Mouse (Mus musculus) urinary bladder, postnatal 25 days (tissue): ENCODE data around the gene L3mbtl2.

Source experiments
- DNase-seq: peaks from one replicate; pipeline ENCODE4 v3.0.0; 2022; ENCODE audit warnings: low spot score

Gene L3mbtl2

GRCm38 (mm10) chr15:81708991-81709390, 45.3 kb downstream of the L3mbtl2 start:
- no peak for DNase-seq

DNA sequence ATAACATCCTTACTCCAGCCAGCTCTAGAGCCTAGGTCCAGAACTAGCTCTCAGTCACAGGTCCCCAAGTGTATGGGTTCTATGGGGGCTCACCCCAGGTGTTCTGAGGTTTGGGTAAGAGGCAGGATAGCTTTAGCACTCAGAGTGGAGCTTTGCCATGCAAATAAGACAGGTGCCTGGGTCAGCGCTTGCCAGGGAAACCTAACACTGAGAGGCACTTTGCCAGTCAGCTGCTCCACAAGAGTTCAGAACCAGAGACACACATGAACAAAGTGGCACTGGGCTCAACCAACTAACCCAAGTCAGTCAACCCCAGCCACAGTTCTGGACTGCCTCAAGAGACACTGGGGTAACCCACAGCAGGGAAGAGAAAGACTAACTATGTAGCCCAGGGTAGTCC, 46.0 kb downstream of the L3mbtl2 start:
- no peak for DNase-seq

DNA sequence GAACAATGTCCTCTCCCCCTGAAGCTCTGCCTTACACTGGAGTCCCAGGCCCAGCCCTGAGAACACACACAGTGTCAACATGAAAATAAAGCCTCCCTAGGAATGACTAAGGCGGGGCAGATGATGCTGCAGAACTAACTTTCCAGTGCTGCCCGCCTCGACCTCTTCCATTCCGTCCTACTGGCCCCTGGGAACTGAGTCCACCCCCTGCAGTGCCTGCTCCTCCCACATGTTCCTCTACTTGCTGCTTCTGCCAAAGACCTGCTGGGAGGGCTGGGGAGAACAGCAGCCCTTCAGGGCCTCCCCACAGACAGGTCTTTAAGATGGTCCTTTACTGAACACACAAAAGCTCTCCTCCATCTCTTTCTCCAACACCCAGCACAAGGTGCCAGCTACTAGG, 47.1 kb downstream of the L3mbtl2 start:
- no peak for DNase-seq

DNA sequence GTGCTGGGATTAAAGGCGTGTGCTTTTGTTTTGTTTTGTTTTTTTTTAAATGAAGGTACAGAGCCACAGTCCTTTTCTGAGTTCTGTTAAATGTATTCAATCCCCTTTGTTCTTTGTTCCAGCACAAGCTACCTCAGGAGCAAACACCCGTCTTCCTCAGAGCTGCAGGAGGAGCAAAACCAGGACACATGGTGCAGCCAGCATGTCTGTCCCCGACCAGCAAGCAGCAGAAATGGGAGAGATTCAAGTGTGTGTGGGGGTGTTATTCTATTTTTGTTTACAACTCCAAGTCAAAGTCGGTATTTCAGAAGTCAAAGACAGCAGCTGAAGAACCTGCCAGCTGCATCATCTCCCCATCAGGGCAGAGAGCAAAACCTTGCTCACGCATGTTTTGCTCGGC, 50.1 kb downstream of the L3mbtl2 start:
- DNase-seq: no peak

DNA sequence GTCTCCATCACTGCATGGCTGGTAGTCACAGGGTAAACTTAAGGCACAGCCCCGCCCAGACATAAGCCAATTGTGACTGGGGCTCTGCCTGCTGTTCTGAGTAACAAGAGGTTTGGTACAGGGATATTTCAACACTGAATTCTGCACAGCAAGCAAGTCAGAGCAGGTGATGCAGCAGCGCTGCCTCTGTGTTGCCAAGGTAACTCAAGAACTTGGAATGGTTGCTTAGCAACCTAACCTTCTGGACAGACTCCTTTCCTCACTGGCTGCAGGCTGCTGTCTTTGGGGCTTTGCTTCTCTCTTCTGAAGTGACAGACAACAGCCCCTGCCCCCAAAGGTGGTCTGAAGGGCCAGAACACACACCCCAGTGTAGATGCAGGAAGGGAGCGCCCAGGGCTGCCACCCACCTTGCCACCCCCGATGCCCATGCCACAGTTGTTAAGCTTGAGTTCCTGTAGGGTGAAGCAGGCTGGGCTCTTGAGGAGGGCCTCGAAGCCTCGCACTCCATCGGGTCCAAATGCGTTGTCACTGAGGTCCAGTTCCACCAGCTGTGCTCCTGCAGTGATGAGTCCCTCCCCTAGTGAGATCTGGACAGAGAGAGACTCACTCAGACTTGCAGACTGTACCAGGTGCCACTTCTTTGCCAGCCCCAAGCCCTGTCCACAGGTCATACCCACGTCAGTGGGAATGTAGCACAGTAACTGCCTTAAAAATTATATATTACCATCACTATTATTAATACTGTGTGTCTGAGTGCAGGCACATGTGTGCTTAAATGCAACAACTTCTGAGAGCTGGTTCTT, 54.8 kb downstream of the L3mbtl2 start:
- no peak for DNase-seq

DNA sequence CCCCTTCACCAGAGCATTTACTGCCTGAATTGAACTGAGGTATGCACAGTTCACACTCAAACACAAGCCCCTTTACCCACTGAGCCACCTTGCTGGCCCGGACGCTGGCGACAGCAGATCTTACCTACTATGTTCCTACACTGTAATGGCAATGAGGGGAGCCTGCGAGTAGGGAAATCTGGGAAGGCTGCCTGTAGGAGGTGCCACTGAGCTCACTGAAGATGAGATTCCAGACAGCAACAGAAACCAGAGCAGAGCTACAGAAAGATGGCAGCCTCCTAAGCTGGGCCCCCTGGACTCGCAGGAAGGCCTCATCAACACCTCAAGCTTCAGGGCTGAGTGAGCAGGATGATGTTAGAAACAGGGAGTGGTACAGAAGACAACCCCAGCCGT, 55.4 kb downstream of the L3mbtl2 start:
- no peak for DNase-seq

DNA sequence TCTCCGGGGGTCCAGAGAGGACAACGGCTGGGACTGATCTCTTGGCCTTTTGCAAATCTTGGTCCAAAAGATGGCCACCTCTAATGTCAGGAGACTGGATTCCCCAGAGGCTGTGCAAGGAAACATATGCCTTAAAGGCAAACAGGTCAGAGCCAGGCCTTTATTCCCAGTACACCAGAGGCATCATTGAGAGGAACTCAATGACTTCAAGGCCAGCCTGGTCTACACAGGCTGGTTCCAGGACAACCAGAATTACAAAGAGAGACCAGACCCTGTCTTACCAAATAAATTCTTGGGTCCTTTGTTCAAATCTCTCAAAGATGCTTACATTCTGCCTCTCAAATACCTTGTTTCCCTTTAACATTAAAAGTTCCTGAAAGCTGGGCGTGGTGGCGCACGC, 58.7 kb downstream of the L3mbtl2 start:
- DNase-seq: no peak

DNA sequence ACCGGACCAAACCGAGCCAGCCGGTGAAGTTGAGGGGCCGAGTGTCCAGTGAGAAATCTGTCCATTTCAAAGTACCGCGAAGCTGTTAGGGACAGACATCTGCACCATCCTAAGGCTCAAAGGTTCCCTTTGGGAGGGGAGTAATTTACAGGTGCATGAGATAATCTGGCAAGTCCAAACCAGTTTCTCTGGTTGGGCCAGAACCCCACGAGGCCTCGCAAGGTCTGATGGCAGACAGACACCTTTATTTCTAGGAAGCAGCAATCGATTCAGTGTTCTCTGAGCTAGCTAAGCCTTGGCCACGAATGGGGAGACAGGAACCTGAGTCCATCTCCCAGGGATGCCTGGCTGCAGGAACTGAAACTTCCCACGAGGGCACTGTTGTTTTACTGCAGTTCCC, 60.0 kb downstream of the L3mbtl2 start:
- no peak for DNase-seq

- no peak for DNase-seq
Observed at GRCm38 (mm10) chr15:81725965-81726364, 62.3 kb downstream of the L3mbtl2 start.

DNA sequence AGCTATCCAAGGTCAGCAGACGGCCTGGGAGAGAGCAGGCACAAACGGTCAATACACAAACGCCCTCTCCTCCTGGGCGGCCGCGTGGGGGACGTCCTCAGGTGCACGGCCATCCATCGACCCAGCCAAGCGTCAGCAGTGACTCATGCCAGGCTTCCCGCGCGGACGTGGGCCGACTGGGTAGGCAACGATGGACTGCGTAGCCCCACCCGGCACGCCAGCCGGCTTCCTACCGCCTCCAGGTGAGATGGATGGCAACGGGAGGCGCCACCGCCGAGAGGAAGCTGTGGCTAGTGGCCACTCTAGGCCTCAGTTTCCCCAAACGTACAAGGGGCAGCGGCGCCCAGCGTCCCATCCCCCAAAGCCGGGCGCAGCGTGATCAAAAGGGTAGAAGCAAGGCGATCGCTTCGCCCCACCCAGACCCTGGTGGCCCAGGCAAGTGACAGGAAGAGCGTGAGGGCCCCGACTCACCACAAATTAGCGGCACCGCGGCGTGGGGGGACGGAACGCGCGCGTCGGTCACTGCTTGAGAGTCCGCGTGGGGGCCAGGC, 65.6 kb downstream of the L3mbtl2 start:
- peak; percentile 26 for DNase-seq

DNA sequence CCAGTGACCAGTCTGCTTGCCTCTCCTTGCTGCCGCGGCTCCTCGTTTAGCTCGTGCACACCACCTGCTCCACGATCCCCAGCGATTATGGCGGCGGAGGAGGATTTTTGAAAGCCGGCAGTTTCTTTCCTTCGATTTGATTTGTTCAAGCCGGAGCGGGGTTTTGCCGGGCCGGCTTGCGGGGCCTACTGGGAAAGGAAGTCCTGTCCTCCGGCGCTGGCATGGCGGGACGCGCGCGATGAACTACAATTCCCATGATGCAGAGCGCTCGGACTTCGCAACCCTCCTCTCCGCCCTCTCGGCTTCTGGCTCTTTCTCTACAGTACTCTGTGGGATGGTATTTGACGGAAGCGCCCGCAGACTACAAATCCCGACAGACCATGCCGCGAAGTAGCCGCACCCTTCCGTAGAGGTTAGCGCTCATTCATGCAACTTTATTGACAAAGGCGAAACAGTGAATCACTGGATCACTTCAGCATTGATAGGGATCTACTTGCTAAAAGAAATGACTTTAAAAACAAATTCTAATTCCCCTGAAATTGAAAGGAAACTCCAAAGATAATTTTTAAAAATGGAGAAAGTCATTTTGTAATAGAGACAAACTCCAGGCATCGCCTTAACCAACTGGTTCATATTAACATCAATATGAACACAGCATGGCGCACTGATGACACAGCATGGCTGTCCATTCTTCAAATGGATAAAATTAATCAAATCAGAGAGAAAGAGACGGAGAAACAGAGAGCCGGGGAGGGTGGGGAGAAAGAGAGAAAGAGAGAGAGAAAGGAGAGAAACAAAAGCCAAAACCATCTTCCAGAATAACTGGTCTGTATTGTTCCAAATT, 66.3 kb downstream of the L3mbtl2 start:
- peak; percentile 84 for DNase-seq

- no peak for DNase-seq
Observed at GRCm38 (mm10) chr15:81735075-81735474, 71.4 kb downstream of the L3mbtl2 start.
